50 mouse cellular contexts compared by ENCODE assay signal in the genomic region with DNA sequence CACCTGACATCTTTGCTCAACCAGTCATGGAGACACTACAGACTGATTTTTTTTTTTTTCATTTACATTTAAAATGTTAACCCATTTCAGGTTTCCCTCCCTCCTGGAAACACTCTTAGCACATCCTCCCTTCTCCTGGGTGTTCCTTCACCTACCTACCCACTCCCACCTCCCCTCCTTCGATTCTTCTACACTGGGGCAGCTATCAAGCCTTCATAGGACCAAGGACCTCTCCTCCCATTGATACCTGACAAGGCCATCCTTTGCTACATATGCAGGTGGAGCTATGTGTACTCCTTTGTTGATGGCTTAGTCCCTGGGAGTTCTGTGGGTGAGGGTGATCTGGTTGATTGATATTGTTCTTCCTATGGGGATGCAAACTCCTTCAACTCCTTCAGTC. TPM values are rescaled to one million over a fixed set of nuclear protein-coding genes. Genes with fewer than 3 reads are reported as not detected.
"Had no signal": no experiment of that assay in that cellular context is flagged by ENCODE, and none has a peak within 500 bp of the region (broad histone marks: within the 10 kb centered on the region; RNA-seq: fewer than 3 reads in every experiment).

No protein-coding gene starts in this region.

- H3K9ac ChIP-seq: heart, embryonic 12.5 days; heart, embryonic 13.5 days; heart, embryonic 15.5 days; hindbrain, embryonic 12.5 days; hindbrain, embryonic 13.5 days; hindbrain, embryonic 14.5 days; hindbrain, embryonic 15.5 days; kidney, embryonic 15.5 days had no signal

- H3K27ac ChIP-seq: heart, embryonic 10.5 days; heart, embryonic 13.5 days; heart, embryonic 15.5 days; hindbrain, embryonic 10.5 days; hindbrain, embryonic 12.5 days; hindbrain, embryonic 13.5 days; hindbrain, embryonic 14.5 days; hindbrain, embryonic 15.5 days; hindbrain, postnatal 0 days; kidney, embryonic 15.5 days; kidney, postnatal 0 days; layer of hippocampus, adult 2 months; left cerebral cortex, adult 2 months had no signal

- H3K4me1 ChIP-seq: heart, embryonic 10.5 days; heart, embryonic 15.5 days; hindbrain, embryonic 10.5 days; hindbrain, embryonic 12.5 days; hindbrain, embryonic 13.5 days; hindbrain, embryonic 15.5 days; kidney, embryonic 15.5 days had no signal

- H3K9me3 ChIP-seq: heart, embryonic 10.5 days; heart, embryonic 12.5 days; heart, embryonic 13.5 days; heart, embryonic 15.5 days; hindbrain, embryonic 10.5 days; hindbrain, embryonic 12.5 days; hindbrain, embryonic 13.5 days; hindbrain, embryonic 15.5 days; kidney, embryonic 15.5 days had no signal

- H3K4me3 ChIP-seq: heart, embryonic 10.5 days; heart, embryonic 12.5 days; heart, embryonic 13.5 days; heart, embryonic 15.5 days; hindbrain, embryonic 10.5 days; hindbrain, embryonic 12.5 days; hindbrain, embryonic 13.5 days; hindbrain, embryonic 15.5 days; kidney, embryonic 15.5 days; layer of hippocampus, adult 2 months; left cerebral cortex, adult 2 months had no signal

- DNase-seq: heart, postnatal 10 days; heart, postnatal 14 days; heart, postnatal 36 days; heart, postnatal 4 days; kidney, adult 11 months; kidney, adult 18-20 months; kidney, adult 2 months; kidney, adult 8-10 months; kidney, adult 9 months; kidney, postnatal 10 days; kidney, postnatal 14 days; kidney, postnatal 25 days; kidney, postnatal 36 days; kidney, postnatal 4 days; layer of hippocampus, adult 9-11 months; layer of hippocampus, postnatal 36 days had no signal

- H3K27me3 ChIP-seq: heart, embryonic 12.5 days; heart, embryonic 13.5 days; heart, embryonic 15.5 days; hindbrain, embryonic 12.5 days; hindbrain, embryonic 13.5 days; hindbrain, embryonic 15.5 days; kidney, embryonic 15.5 days had no signal

- ATAC-seq: hindbrain, embryonic 16.5 days; inflammation-experienced regulatory T-cells, adult 6 months; intestine, embryonic 16.5 days; intestine, postnatal 0 days had no signal

- H3K4me2 ChIP-seq: heart, embryonic 11.5 days; heart, embryonic 12.5 days; heart, embryonic 13.5 days; heart, embryonic 15.5 days; hindbrain, embryonic 12.5 days; hindbrain, embryonic 13.5 days; hindbrain, embryonic 14.5 days; hindbrain, embryonic 15.5 days; kidney, embryonic 15.5 days had no signal

RNA-seq across cellular contexts. Expression of a gene that starts 40.5 kb away (rescaled TPM):
- total RNA-seq: heart, adult 8-10 months; heart, postnatal 10 days; heart, postnatal 14 days; hematopoietic stem cell, adult 5-6 weeks; hindbrain, postnatal 0 days; layer of hippocampus, adult 18-20 months; layer of hippocampus, adult 8-10 months; layer of hippocampus, postnatal 10 days; layer of hippocampus, postnatal 14 days; layer of hippocampus, postnatal 25 days; layer of hippocampus, postnatal 36 days; left cerebral cortex, adult 18-20 months; left cerebral cortex, adult 2 months had no signal
- polyA plus RNA-seq: heart, embryonic 10.5 days; heart, embryonic 11.5 days; heart, embryonic 12.5 days; heart, embryonic 13.5 days; heart, embryonic 14.5 days; heart, embryonic 15.5 days; heart, embryonic 16.5 days; heart, postnatal 0 days; hindbrain, embryonic 10.5 days; hindbrain, embryonic 11.5 days; hindbrain, embryonic 12.5 days; hindbrain, embryonic 13.5 days; hindbrain, embryonic 14.5 days; hindbrain, embryonic 15.5 days; hindbrain, embryonic 16.5 days; hindbrain, postnatal 0 days; inflammation-experienced regulatory T-cells, adult 6 months; intestine, embryonic 16.5 days; intestine, postnatal 0 days; kidney, adult 2 months; kidney, embryonic 14.5 days; kidney, embryonic 15.5 days; kidney, embryonic 16.5 days; kidney, postnatal 0 days; large intestine, adult 2 months had no signal
